Mouse (Mus musculus): ENCODE data around the gene Cbx1. TPM values are rescaled to one million over a fixed set of nuclear protein-coding genes. Genes with fewer than 3 reads are reported as not detected.

Gene Cbx1
- 10 to 100 TPM; 36.5 to 43.3 (median 38.9) TPM for total RNA-seq (2022)

DNA sequence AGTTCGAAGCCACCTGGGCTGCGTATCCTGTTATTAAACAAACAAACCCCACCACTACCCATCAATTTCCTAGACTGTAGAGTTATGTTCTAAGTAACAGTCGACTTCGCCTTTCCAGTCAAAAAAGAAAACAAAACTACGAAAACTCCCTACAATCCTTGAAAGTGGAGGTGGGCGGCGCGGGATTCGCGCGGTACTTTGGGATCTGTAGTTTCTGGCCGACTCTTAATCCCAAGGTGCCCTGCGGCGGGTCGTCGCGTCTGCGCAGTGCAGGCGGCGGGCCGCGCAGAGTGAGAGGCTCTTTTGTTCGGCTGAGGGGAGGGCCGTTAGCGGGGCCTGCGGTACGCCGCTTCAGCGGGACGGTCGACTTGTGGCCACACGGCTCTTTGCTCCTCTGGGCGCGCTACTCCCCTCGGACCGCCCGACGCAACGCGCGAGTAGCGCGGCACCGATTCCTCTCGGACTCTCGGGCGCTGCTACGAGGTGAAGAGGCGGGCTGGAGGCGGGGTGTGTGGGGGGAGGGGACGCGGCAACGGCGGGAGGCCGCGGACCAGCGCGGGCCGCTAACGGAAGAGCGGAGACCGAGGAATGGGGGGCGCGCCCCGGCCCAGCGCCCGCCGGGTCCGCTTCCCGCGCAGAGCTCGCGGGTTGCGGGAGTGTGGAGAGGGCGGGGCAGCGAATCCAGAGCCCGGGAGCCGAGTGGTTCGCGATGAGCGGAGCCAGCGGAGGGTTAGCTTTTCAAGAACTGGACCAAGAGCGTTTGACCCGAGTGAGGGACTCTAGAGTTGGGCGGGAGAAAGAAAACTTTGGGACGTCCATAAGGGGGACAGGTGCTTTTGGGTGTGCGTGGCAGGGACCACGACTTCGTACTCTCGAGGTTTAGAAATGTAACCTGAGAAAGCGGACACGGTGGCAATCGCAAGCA, at the start of gene Cbx1:
Gene Cbx1 (plus strand): TSS at position 257 of the 925 bp plus-strand sequence.
- peak; percentile 83 to 87 for DNase-seq (ENCODE audit: low spot score in 2 of 2)

GRCm38 (mm10) chr11:96740796-96741195, 48.1 kb upstream of the Cbx1 start:
- DNase-seq (ENCODE audit: low spot score in 2 of 2) = no peak

DNA sequence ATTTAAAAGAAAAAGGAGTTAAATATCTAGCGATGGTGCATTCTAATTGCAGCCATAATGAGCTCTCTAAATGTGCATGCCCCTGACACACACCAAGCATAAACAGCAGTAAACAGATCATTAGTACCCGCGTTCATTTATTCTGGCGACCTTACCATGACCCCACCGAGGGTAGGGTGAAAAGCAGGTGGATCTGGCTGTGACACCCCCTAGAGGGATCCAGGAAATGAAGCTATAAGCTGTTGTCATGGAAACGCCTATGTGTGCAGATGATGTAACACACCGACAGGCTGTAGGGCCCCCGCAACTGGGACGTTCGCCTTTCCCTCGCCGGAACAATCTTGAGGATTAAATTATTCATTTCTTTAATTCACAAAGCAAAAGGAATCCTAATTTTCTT, 46.9 kb upstream of the Cbx1 start:
- peak in 1 of 2 experiments; percentile 35 for DNase-seq (ENCODE audit: low spot score in 2 of 2)

GRCm38 (mm10) chr11:96743000-96743399, 45.9 kb upstream of the Cbx1 start:
- DNase-seq (ENCODE audit: low spot score in 2 of 2) = no peak

DNA sequence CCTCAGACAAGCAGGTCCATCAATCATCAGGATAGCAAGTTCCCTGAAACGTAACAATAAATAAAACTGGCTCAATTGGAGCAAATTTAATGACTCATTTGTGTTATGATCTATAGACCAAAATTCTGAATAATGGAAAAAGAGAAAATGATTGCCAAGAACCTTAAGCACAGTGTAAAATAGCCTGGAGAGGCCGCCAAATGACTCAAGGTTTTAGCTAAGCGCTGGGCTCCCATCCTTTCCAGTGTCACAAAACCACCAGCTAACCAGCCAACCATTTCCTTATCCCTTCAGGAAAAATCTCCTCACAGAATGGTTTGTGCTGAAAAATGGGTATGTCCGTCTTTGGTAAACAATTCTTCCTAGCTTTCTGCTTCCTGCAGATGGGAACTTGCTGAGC, 45.0 kb upstream of the Cbx1 start:
- no peak for DNase-seq (ENCODE audit: low spot score in 2 of 2)

DNA sequence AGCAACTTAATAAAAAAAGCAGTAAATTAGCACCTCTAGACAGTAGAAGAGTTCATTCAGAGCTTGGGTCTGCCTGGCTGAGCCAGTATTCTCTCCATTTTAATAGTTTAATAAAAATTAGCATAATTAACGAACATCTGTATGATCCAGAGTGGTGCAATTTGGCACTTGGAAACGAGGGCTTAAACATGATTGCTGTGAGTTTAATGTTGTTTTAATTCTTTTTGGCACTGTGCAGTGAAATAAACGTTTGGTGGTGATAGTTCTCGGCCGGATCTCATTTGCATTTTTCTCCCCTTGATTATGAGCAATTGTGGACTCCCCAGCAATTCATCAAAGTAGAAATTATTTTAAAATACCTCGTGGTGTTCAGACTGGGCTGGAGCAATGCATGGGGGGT, 42.3 kb upstream of the Cbx1 start:
- DNase-seq (ENCODE audit: low spot score in 2 of 2) = no peak

DNA sequence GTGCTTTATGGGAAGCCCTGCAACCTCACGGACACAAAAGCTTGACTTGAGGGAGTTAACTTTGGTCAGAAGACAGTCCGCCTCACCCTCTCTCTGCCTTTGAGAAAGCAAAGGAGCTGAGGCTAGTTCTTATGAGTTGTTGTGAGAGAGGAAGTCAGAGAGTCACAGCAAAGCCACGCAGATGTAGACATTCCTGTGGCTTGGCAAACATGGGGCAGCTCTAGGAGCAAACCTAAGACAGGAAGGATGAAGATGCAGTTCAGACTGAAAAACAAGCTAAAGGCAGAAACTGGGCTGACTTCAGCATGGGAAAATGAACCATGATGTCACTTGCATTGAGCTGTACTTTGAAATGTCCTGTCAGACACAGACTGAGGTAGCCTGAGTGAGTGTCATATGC, 41.4 kb upstream of the Cbx1 start:
- DNase-seq (ENCODE audit: low spot score in 2 of 2) = no peak

GRCm38 (mm10) chr11:96755298-96755697, 33.6 kb upstream of the Cbx1 start:
- no peak for DNase-seq (ENCODE audit: low spot score in 2 of 2)

DNA sequence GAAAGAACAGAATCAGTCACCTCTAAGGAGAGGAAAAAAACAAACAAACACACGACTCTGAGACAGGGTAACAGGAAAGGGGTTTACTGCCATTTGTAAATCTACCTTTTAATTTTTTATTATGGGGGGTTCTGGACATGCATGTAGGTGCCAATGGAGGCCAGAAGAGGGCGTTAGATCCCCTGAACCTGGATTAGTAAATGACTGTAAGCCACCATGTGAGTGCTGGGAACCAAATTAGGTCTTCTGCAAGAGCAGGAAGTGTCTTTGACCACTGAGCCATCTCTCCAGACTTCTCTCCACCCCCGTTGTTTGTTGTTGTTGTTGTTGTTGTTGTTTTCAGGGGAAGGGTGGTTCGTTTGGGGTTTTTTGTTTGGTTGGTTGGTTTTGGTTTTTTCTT, 31.5 kb upstream of the Cbx1 start:
- no peak for DNase-seq (ENCODE audit: low spot score in 2 of 2)

GRCm38 (mm10) chr11:96758402-96758801, 30.5 kb upstream of the Cbx1 start:
- DNase-seq (ENCODE audit: low spot score in 2 of 2) = no peak

DNA sequence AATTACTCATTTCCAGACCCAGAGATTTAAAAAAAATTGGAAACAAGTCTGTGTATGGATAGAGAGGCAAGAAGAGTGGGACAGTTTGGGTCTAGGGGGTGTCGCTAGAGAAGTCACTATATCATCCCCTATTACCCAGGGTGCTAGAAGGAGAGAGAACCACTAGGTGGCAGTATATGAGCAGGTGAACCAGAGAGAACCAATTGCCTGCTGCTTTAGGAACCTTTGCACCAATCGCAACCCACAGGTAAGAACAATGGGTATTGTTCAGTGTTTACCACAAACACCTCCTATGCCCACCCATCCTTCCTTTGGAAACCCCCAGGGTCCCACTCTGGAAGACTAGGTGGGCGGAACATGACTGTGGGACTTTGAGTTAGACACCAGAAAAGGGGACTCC, 28.9 kb upstream of the Cbx1 start:
- no peak for DNase-seq (ENCODE audit: low spot score in 2 of 2)

- peak in 1 of 2 experiments; percentile 38 for DNase-seq (ENCODE audit: low spot score in 2 of 2)
Measured at GRCm38 (mm10) chr11:96761984-96762383, 26.9 kb upstream of the Cbx1 start.

GRCm38 (mm10) chr11:96762742-96763470, 26.0 kb upstream of the Cbx1 start:
- no peak for DNase-seq (ENCODE audit: low spot score in 2 of 2)

- DNase-seq (ENCODE audit: low spot score in 2 of 2) = no peak
Measured at GRCm38 (mm10) chr11:96764511-96765350, 24.2 kb upstream of the Cbx1 start.

- no peak for DNase-seq (ENCODE audit: low spot score in 2 of 2)
Measured at GRCm38 (mm10) chr11:96765645-96766044, 23.3 kb upstream of the Cbx1 start.

- peak in 1 of 2 experiments; percentile 37 for DNase-seq (ENCODE audit: low spot score in 2 of 2)
Measured at GRCm38 (mm10) chr11:96766555-96766954, 22.4 kb upstream of the Cbx1 start.

GRCm38 (mm10) chr11:96767096-96767495, 21.8 kb upstream of the Cbx1 start:
- no peak for DNase-seq (ENCODE audit: low spot score in 2 of 2)

- DNase-seq (ENCODE audit: low spot score in 2 of 2) = no peak
Measured at GRCm38 (mm10) chr11:96768240-96768639, 20.7 kb upstream of the Cbx1 start.

DNA sequence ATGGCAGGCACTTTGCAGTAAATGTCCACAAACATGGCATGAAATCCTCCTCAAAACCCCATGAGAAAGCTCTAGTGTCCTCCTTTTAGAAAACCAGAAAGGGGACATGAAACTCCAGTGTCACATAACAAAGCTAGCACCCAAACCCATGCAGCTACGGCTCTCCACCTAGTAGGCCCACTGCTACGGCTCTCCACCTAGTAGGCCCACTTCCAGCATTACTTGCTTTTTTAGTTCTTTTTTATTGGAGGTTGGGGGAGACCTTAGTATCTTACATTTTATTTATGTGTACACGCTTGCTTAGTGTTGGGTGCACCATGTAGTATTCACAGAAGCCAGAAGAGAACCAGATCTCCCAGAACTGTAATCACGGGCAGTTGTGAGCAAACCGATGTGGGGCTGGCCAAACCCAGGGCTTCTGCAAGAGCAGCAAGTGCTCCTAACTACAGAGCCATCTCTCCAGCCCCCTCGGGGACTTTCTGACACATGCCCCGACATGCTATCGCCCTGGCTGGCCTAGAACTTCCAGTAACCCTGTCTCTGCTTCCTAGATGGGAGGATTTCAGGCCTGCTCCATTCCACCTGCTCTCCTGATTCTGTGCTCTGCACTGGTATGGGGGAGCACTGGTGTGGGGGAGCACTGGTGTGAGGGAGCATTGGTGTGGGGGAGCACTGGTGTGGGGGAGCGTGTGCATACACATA, 17.5 kb upstream of the Cbx1 start:
- no peak for DNase-seq (ENCODE audit: low spot score in 2 of 2)

- no peak for DNase-seq (ENCODE audit: low spot score in 2 of 2)
Measured at GRCm38 (mm10) chr11:96772413-96772812, 16.5 kb upstream of the Cbx1 start.

DNA sequence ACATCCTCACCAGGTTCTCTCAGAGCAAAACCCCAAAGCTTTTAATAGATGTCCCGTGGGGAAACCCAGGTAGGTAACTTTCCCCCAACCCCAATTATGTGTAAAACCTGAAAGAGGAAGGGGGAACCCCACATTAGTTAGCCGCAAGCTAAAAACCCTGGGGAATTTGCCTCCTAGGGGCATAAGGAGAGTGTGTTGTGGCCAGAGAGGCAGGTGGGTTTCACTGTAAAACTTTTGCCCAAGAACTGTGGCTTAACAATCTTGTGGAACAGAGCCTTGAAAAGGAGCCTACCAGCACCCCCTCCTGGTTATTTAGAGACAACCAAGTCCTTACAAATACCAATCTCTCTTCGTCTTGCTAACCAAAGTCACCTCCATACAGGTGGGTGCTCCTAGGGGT, 14.4 kb upstream of the Cbx1 start:
- no peak for DNase-seq (ENCODE audit: low spot score in 2 of 2)

All from left cerebral cortex, adult 8-10 months (tissue).